Mouse (Mus musculus) hindbrain, embryonic 13.5 days (tissue): Measurements from ENCODE around the gene Fkbp10. TPM values are rescaled to one million over a fixed set of nuclear protein-coding genes. Genes with fewer than 3 reads are reported as not detected.

Source experiments
- ATAC-seq: fragments of 200-750 bp; cut with Nextera tagmentation; 2 replicates; pipeline ENCODE4 v1.8.0; 2017; ENCODE audit warnings: moderate TSS enrichment; ENCODE audit not compliant: low FRiP score
- H3K27ac ChIP-seq: fragments of 300-500 bp; sonication (generic); 2 replicates; pipeline ENCODE4 v1.5.1; 2015; ENCODE audit warnings: inconsistent platforms, mild to moderate bottlenecking, moderate library complexity
- H3K27me3 ChIP-seq: fragments of 300-500 bp; sonication (generic); 2 replicates; pipeline ENCODE4 v1.6.1; 2015; ENCODE audit warnings: mild to moderate bottlenecking, inconsistent platforms
- H3K36me3 ChIP-seq: fragments of 300-500 bp; sonication (generic); 2 replicates; pipeline ENCODE4 v1.6.1; 2015; ENCODE audit warnings: mild to moderate bottlenecking, inconsistent platforms
- H3K4me1 ChIP-seq: fragments of 300-500 bp; sonication (generic); replicated peaks from 2 replicates; pipeline ENCODE4 v1.6.1; 2015; ENCODE audit warnings: inconsistent platforms
- H3K4me2 ChIP-seq: fragments of 300-500 bp; sonication (generic); 2 replicates; pipeline ENCODE4 v1.6.1; 2015; ENCODE audit warnings: inconsistent platforms, mild to moderate bottlenecking, moderate library complexity
- H3K4me3 ChIP-seq: fragments of 300-500 bp; sonication (generic); 2 replicates; pipeline ENCODE4 v1.5.1; 2015; ENCODE audit warnings: mild to moderate bottlenecking, inconsistent platforms
- H3K9ac ChIP-seq: fragments of 300-500 bp; sonication (generic); 2 replicates; pipeline ENCODE4 v1.6.1; 2015; ENCODE audit warnings: mild to moderate bottlenecking, inconsistent platforms
- H3K9me3 ChIP-seq: fragments of 300-500 bp; sonication (generic); 2 replicates; pipeline ENCODE4 v1.6.1; 2016; ENCODE audit warnings: inconsistent platforms
- WGBS: fragments of 180-500 bp; shearing (Covaris S2); methylation state at CpG from one replicate; pipeline ENCODE4 v1.1.7; 2015; 5-methylcytosine and 5-hydroxymethylcytosine counted together
- polyA plus RNA-seq: library from polyadenylated mRNA; unstranded; fragments of >200 nt; fragmentation: Nextera tagmentation; extraction: Ambion mirVana; gene quantifications from 2 replicates; pipeline ENCODE4 v1.2.1, GENCODE M21; 2015

Fkbp10 gene
- polyA plus RNA-seq, 1 experiment from 2014 or later: 27.2 TPM

- ATAC-seq: no peak
- peaks cover 3% of the 10 kb centered on the region; the same call in 1 of the 2 replicates for H3K4me1 ChIP-seq
- 0 out of 2 replicates have a peak overlapping the region, but pooled peaks have one; percentile 24 for H3K9ac ChIP-seq
- H3K4me3 ChIP-seq: no peak overlapping the region
- no peak overlapping the region for H3K4me2 ChIP-seq
- no peaks in the 10 kb centered on the region for H3K9me3 ChIP-seq
- H3K27me3 ChIP-seq: no peaks in the 10 kb centered on the region
- H3K27ac ChIP-seq: no peak overlapping the region
- H3K36me3 ChIP-seq: peaks cover 18% of the 10 kb centered on the region
- 34% methylated on average over 7 of the region's 7 CpGs for WGBS
Observed at GRCm38 (mm10) chr11:100425851-100426250, 10.4 kb downstream of the Fkbp10 start.

GRCm38 (mm10) chr11:100426820-100427219, 11.3 kb downstream of the Fkbp10 start:
- no peak overlapping the region for H3K4me2 ChIP-seq
- H3K9ac ChIP-seq: no peak overlapping the region
- H3K9me3 ChIP-seq: no peaks in the 10 kb centered on the region
- H3K36me3 ChIP-seq: peaks cover 23% of the 10 kb centered on the region
- H3K4me3 ChIP-seq: no peak overlapping the region
- peaks cover 3% of the 10 kb centered on the region; the same call in 1 of the 2 replicates for H3K4me1 ChIP-seq
- no peak for ATAC-seq
- WGBS: 84% methylated on average over 3 of the region's 3 CpGs
- no peaks in the 10 kb centered on the region for H3K27me3 ChIP-seq
- H3K27ac ChIP-seq: no peak overlapping the region

- 69% methylated on average over 9 of the region's 9 CpGs for WGBS
Observed at GRCm38 (mm10) chr11:100428612-100429199, 13.2 kb downstream of the Fkbp10 start.

GRCm38 (mm10) chr11:100430052-100430451, 14.6 kb downstream of the Fkbp10 start:
- Histone ChIP-seq H3K4me2 (no peak overlapping the region), H3K27me3 (no peaks in the 10 kb centered on the region), H3K4me1 (0 out of 2 replicates have a peak, but pooled peaks cover 3% of the 10 kb centered on the region), H3K9ac (no peak overlapping the region), H3K4me3 (no peak overlapping the region), H3K27ac (no peak overlapping the region), H3K36me3 (peaks cover 45% of the 10 kb centered on the region), H3K9me3 (no peaks in the 10 kb centered on the region)
- ATAC-seq: no peak
- 93% methylated on average over 7 of the region's 7 CpGs for WGBS

More at GRCm38 (mm10) chr11:100428612-100429199, 13.2 kb downstream of the Fkbp10 start:
- Histone ChIP-seq H3K27me3 (no peaks in the 10 kb centered on the region), H3K9ac (no peak overlapping the region), H3K27ac (no peak overlapping the region), H3K4me1 (peaks cover 3% of the 10 kb centered on the region; the same call in 1 of the 2 replicates), H3K4me2 (no peak overlapping the region), H3K4me3 (no peak overlapping the region), H3K36me3 (peaks cover 38% of the 10 kb centered on the region), H3K9me3 (no peaks in the 10 kb centered on the region)
- ATAC-seq: no peak

- 97% methylated on average over 5 of the region's 5 CpGs for WGBS
- no peaks in the 10 kb centered on the region for H3K9me3 ChIP-seq
- H3K27ac ChIP-seq: no peak overlapping the region
- H3K36me3 ChIP-seq: peaks cover 59% of the 10 kb centered on the region
- H3K4me3 ChIP-seq: no peak overlapping the region
- no peaks in the 10 kb centered on the region for H3K4me1 ChIP-seq
- H3K27me3 ChIP-seq: no peaks in the 10 kb centered on the region
- no peak for ATAC-seq
- H3K4me2 ChIP-seq: no peak overlapping the region
- H3K9ac ChIP-seq: no peak overlapping the region
Observed at GRCm38 (mm10) chr11:100432002-100432401, 16.5 kb downstream of the Fkbp10 start.

GRCm38 (mm10) chr11:100435678-100436246, 20.3 kb downstream of the Fkbp10 start:
- WGBS: 20% methylated on average over 9 of the region's 9 CpGs
- H3K27me3 ChIP-seq: no peaks in the 10 kb centered on the region
- no peak overlapping the region for H3K27ac ChIP-seq
- H3K36me3 ChIP-seq: peaks cover 48% of the 10 kb centered on the region
- H3K4me2 ChIP-seq: no peak overlapping the region
- H3K9ac ChIP-seq: no peak overlapping the region
- no peak overlapping the region for H3K4me3 ChIP-seq
- peaks cover 17% of the 10 kb centered on the region for H3K4me1 ChIP-seq
- ATAC-seq: no peak
- no peaks in the 10 kb centered on the region for H3K9me3 ChIP-seq

- Histone ChIP-seq H3K9ac (no peak overlapping the region), H3K9me3 (no peaks in the 10 kb centered on the region), H3K4me2 (no peak overlapping the region), H3K27me3 (no peaks in the 10 kb centered on the region), H3K4me3 (no peak overlapping the region), H3K27ac (no peak overlapping the region), H3K36me3 (peaks cover 35% of the 10 kb centered on the region), H3K4me1 (peaks cover 24% of the 10 kb centered on the region)
- ATAC-seq: no peak
- 76% methylated on average over 1 of the region's 1 CpGs for WGBS
Observed at GRCm38 (mm10) chr11:100437901-100438300, 22.4 kb downstream of the Fkbp10 start.

- Histone ChIP-seq H3K27ac (peak overlapping the region; percentile 73), H3K4me3 (peak overlapping the region; percentile 80), H3K9me3 (no peaks in the 10 kb centered on the region), H3K4me2 (peak overlapping the region; percentile 69), H3K9ac (peak overlapping the region; percentile 91), H3K27me3 (no peaks in the 10 kb centered on the region), H3K4me1 (peaks cover 24% of the 10 kb centered on the region), H3K36me3 (peaks cover 17% of the 10 kb centered on the region)
- peak; percentile 97 for ATAC-seq
- WGBS: 1% methylated on average over 52 of the region's 52 CpGs
Observed at GRCm38 (mm10) chr11:100440691-100441522, 25.4 kb downstream of the Fkbp10 start.

- H3K9me3 ChIP-seq: no peaks in the 10 kb centered on the region
- peak within 1 kb of the TSS; percentile 73 for H3K27ac ChIP-seq
- ATAC-seq: no peak
- H3K4me3 ChIP-seq: peak within 1 kb of the TSS; percentile 80
- peak within 1 kb of the TSS; percentile 91 for H3K9ac ChIP-seq
- no peaks in the 10 kb centered on the region for H3K27me3 ChIP-seq
- H3K4me1 ChIP-seq: peaks cover 24% of the 10 kb centered on the region
- WGBS: 88% methylated on average over 8 of the region's 8 CpGs
- peaks cover 8% of the 10 kb centered on the region for H3K36me3 ChIP-seq
- peak within 1 kb of the TSS; percentile 69 for H3K4me2 ChIP-seq
Observed at GRCm38 (mm10) chr11:100441797-100442196, 26.3 kb downstream of the Fkbp10 start, which contains the start of the genes Nt5c3b and Klhl10. TSS of gene Nt5c3b (minus strand) at chr11:100441808. TSS of gene Klhl10 (plus strand) at chr11:100441917.

- Histone ChIP-seq H3K27me3 (no peaks in the 10 kb centered on the region), H3K4me1 (peaks cover 24% of the 10 kb centered on the region), H3K27ac (no peak overlapping the region), H3K9me3 (no peaks in the 10 kb centered on the region), H3K4me3 (no peak overlapping the region), H3K4me2 (no peak overlapping the region), H3K36me3 (peaks cover 2% of the 10 kb centered on the region), H3K9ac (no peak overlapping the region)
- ATAC-seq: no peak
- WGBS: 88% methylated on average over 6 of the region's 6 CpGs
Observed at GRCm38 (mm10) chr11:100442625-100443024, 27.1 kb downstream of the Fkbp10 start.

GRCm38 (mm10) chr11:100457247-100457646, 41.8 kb downstream of the Fkbp10 start:
- Histone ChIP-seq H3K9ac (no peak overlapping the region), H3K9me3 (no peaks in the 10 kb centered on the region), H3K4me2 (no peak overlapping the region), H3K27me3 (no peaks in the 10 kb centered on the region), H3K4me3 (no peak overlapping the region), H3K27ac (no peak overlapping the region), H3K4me1 (no peaks in the 10 kb centered on the region), H3K36me3 (peaks cover 52% of the 10 kb centered on the region)
- WGBS: 88% methylated on average over 4 of the region's 4 CpGs
- no peak for ATAC-seq

- Histone ChIP-seq H3K4me3 (no peak overlapping the region), H3K27me3 (no peaks in the 10 kb centered on the region), H3K36me3 (peaks cover 51% of the 10 kb centered on the region), H3K9ac (no peak overlapping the region), H3K4me2 (no peak overlapping the region), H3K4me1 (no peaks in the 10 kb centered on the region), H3K27ac (no peak overlapping the region), H3K9me3 (no peaks in the 10 kb centered on the region)
- no peak for ATAC-seq
- 90% methylated on average over 5 of the region's 5 CpGs for WGBS
Observed at GRCm38 (mm10) chr11:100457711-100458110, 42.2 kb downstream of the Fkbp10 start.
